Mouse (Mus musculus) embryonic facial prominence, embryonic 11.5 days (tissue): ENCODE measurements around the gene Nedd9. TPM values are rescaled to one million over a fixed set of nuclear protein-coding genes. Genes with fewer than 3 reads are reported as not detected.

Experiments
- ATAC-seq: fragments of 200-750 bp; cut with Nextera tagmentation; replicated peaks from 2 replicates; pipeline ENCODE4 v1.8.0; 2017; ENCODE audit warnings: low read depth; ENCODE audit not compliant: insufficient number of reproducible peaks, low FRiP score, low TSS enrichment
- DNase-seq: peaks from one replicate; pipeline ENCODE4 v3.0.0-alpha.2; 2015; ENCODE audit warnings: low spot score
- H3K27ac ChIP-seq: fragments of 300-500 bp; sonication (generic); replicated peaks from 2 replicates; pipeline ENCODE4 v1.5.1; 2014; ENCODE audit warnings: mild to moderate bottlenecking, low read depth, low read length, control low read depth
- H3K27me3 ChIP-seq: fragments of 300-500 bp; sonication (generic); 2 replicates; pipeline ENCODE4 v1.6.1; 2014; ENCODE audit warnings: mild to moderate bottlenecking, low read length, moderate library complexity, mixed read lengths; ENCODE audit not compliant: control insufficient read depth, insufficient read depth
- H3K36me3 ChIP-seq: fragments of 300-500 bp; sonication (generic); replicated peaks from 2 replicates; pipeline ENCODE4 v1.6.1; 2014; ENCODE audit warnings: low read depth, mild to moderate bottlenecking, low read length, moderate library complexity, mixed read lengths; ENCODE audit not compliant: control insufficient read depth, insufficient read depth
- H3K4me1 ChIP-seq: fragments of 300-500 bp; sonication (generic); 2 replicates; pipeline ENCODE4 v1.6.1; 2014; ENCODE audit warnings: low read length, mixed read lengths; ENCODE audit not compliant: control insufficient read depth, insufficient read depth
- H3K4me2 ChIP-seq: fragments of 300-500 bp; sonication (generic); 2 replicates; pipeline ENCODE4 v1.6.1; 2014; ENCODE audit warnings: low read depth, mild to moderate bottlenecking, control low read depth, low read length, moderate library complexity
- H3K4me3 ChIP-seq: fragments of 300-500 bp; sonication (generic); 2 replicates; pipeline ENCODE4 v1.5.1; 2014; ENCODE audit warnings: low read depth, low read length, control low read depth
- H3K9ac ChIP-seq: fragments of 300-500 bp; sonication (generic); replicated peaks from 2 replicates; pipeline ENCODE4 v1.6.1; 2014; ENCODE audit warnings: mild to moderate bottlenecking, control low read depth, low read length
- H3K9me3 ChIP-seq: fragments of 300-500 bp; sonication (generic); replicated peaks from 2 replicates; pipeline ENCODE4 v1.6.1; 2016; ENCODE audit warnings: mild to moderate bottlenecking, low read length, inconsistent platforms, mixed read lengths; ENCODE audit not compliant: control insufficient read depth
- WGBS: fragments of 180-500 bp; shearing (Covaris S2); extraction: QIAGEN DNeasy Blood & Tissue Kit; methylation state at CpG from one replicate; pipeline ENCODE4 v1.1.7; 2014; 5-methylcytosine and 5-hydroxymethylcytosine counted together
- polyA plus RNA-seq: library from polyadenylated mRNA; unstranded; fragments of >200 nt; fragmentation: Nextera tagmentation; extraction: Ambion mirVana; gene quantifications from 2 replicates; pipeline ENCODE4 v1.2.1, GENCODE M21; 2014

Gene Nedd9
- polyA plus RNA-seq, 1 experiment from 2014 or later, result 20.1 TPM

DNA sequence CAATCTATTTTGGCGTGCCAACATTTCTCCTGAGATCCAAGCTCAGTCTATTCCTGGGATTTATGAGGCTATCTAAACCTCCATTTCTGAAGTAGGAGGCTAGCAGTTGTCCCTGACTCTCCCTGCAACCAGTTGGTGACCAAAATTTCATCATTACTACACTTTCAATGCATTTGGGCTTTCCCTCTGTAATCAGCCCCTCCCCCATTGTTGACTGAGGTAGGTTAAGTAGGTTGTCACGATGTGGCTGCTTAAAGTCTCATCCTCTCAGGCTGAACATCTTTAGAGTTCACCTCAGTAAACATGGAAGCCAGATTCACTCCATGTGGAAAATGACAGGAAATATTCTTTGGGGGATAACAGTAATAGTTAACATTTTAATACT, 15.7 kb upstream of the Nedd9 start:
- 77% methylated on average over 2 of the region's 2 CpGs for WGBS

DNA sequence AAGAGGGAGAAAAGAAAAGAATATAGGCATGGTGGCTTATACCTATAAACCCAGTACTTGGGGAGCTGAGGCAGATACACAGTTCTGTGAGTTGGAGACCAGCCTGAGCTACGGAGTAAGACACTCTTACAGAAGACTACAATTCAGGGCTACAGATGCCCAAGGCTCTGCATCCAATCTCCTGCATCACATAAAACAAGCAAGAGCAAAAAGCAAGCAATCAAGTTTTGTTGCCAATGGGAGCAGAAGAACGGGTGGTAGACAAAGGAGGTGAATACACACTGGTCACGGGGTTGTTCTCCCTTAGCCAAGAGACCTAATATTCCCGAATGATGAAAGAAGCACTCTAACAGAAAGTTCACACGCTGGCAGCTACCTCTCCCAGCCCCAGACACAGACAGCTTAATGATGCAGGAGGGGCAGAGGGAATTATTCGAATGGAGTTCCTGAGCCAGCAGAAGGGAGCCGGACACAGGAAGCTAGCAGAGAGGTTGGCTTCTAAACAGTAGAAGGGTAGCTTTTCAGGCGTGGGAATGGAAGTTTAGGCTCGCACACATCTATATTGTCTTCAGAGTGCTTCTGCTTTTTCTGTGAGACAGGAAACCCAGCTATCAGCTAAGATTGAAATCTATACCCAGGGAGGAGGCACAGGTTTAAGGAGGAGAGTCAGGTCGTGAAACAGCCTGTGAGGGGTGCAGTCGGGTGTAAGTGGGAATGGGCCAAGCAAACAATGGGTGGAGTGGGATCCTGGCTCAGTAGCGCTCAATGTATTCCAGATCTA, 15.2 kb upstream of the Nedd9 start:
- Histone ChIP-seq H3K4me1 (no peaks in the 10 kb centered on the region), H3K36me3 (no peaks in the 10 kb centered on the region), H3K4me2 (no peak overlapping the region), H3K9ac (no peak overlapping the region), H3K4me3 (no peak overlapping the region), H3K9me3 (no peaks in the 10 kb centered on the region), H3K27me3 (no peaks in the 10 kb centered on the region), H3K27ac (no peak overlapping the region)
- ATAC-seq, result no peak
- WGBS, result 74% methylated on average over 12 of the region's 12 CpGs
- no peak for DNase-seq

More for the DNA sequence above, 15.7 kb upstream of the Nedd9 start:
- Histone ChIP-seq H3K9me3 (no peaks in the 10 kb centered on the region), H3K4me1 (no peaks in the 10 kb centered on the region), H3K4me3 (no peak overlapping the region), H3K27ac (no peak overlapping the region), H3K4me2 (no peak overlapping the region), H3K27me3 (no peaks in the 10 kb centered on the region), H3K9ac (no peak overlapping the region), H3K36me3 (no peaks in the 10 kb centered on the region)
- ATAC-seq (no peak), DNase-seq (no peak)

- no peak overlapping the region for H3K4me2 ChIP-seq
- H3K9me3 ChIP-seq, result no peaks in the 10 kb centered on the region
- no peaks in the 10 kb centered on the region for H3K4me1 ChIP-seq
- no peak overlapping the region for H3K27ac ChIP-seq
- no peaks in the 10 kb centered on the region for H3K27me3 ChIP-seq
- DNase-seq, result no peak
- no peak overlapping the region for H3K9ac ChIP-seq
- H3K4me3 ChIP-seq, result no peak overlapping the region
- no peak for ATAC-seq
- 91% methylated on average over 3 of the region's 3 CpGs for WGBS
- no peaks in the 10 kb centered on the region for H3K36me3 ChIP-seq
Observed at GRCm38 (mm10) chr13:41500793-41501192, 13.6 kb upstream of the Nedd9 start.

GRCm38 (mm10) chr13:41498611-41499121, 11.5 kb upstream of the Nedd9 start:
- 81% methylated on average over 2 of the region's 2 CpGs for WGBS
- no peak for DNase-seq
- Histone ChIP-seq H3K4me1 (no peaks in the 10 kb centered on the region), H3K27ac (no peak overlapping the region), H3K36me3 (no peaks in the 10 kb centered on the region), H3K9me3 (no peaks in the 10 kb centered on the region), H3K4me2 (no peak overlapping the region), H3K4me3 (no peak overlapping the region), H3K27me3 (no peaks in the 10 kb centered on the region), H3K9ac (no peak overlapping the region)
- ATAC-seq, result no peak

GRCm38 (mm10) chr13:41494681-41495080, 7.5 kb upstream of the Nedd9 start:
- Histone ChIP-seq H3K27me3 (no peaks in the 10 kb centered on the region), H3K4me3 (no peak overlapping the region), H3K36me3 (no peaks in the 10 kb centered on the region), H3K4me2 (no peak overlapping the region), H3K27ac (no peak overlapping the region), H3K9ac (no peak overlapping the region), H3K4me1 (no peaks in the 10 kb centered on the region), H3K9me3 (no peaks in the 10 kb centered on the region)
- DNase-seq (no peak), ATAC-seq (no peak)
- WGBS, result 84% methylated on average over 2 of the region's 2 CpGs

- Histone ChIP-seq H3K36me3 (no peaks in the 10 kb centered on the region), H3K4me1 (no peaks in the 10 kb centered on the region), H3K4me3 (no peak overlapping the region), H3K4me2 (no peak overlapping the region), H3K9me3 (no peaks in the 10 kb centered on the region), H3K27ac (no peak overlapping the region), H3K9ac (no peak overlapping the region), H3K27me3 (no peaks in the 10 kb centered on the region)
- 74% methylated on average over 8 of the region's 8 CpGs for WGBS
- no peak for DNase-seq
- no peak for ATAC-seq
Observed at GRCm38 (mm10) chr13:41491981-41492702, 5.0 kb upstream of the Nedd9 start.

DNA sequence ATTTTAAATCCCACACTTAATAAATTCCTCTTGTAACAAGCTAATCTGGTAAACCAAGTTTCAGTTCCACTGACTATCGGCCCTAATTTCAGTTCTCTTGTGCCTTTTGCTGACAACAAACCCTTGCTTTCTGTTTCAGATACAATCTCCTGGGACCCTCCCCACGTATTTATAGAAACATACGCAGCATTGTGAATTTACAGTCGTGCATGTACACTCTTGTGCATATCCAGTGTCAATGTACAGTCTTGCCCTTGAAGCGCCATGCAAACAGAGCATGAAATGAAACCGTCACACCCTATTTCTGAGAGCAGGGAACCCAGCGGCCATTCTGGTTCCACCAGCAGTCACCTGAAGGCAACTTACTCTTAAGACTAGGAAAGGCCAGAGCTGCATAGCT, 4.4 kb upstream of the Nedd9 start:
- no peaks in the 10 kb centered on the region for H3K4me1 ChIP-seq
- H3K27ac ChIP-seq, result no peak overlapping the region
- no peak overlapping the region for H3K4me2 ChIP-seq
- H3K4me3 ChIP-seq, result no peak overlapping the region
- WGBS, result 76% methylated on average over 7 of the region's 7 CpGs
- ATAC-seq (no peak), DNase-seq (no peak)
- H3K36me3 ChIP-seq, result no peaks in the 10 kb centered on the region
- no peak overlapping the region for H3K9ac ChIP-seq
- no peaks in the 10 kb centered on the region for H3K9me3 ChIP-seq
- H3K27me3 ChIP-seq, result no peaks in the 10 kb centered on the region

DNA sequence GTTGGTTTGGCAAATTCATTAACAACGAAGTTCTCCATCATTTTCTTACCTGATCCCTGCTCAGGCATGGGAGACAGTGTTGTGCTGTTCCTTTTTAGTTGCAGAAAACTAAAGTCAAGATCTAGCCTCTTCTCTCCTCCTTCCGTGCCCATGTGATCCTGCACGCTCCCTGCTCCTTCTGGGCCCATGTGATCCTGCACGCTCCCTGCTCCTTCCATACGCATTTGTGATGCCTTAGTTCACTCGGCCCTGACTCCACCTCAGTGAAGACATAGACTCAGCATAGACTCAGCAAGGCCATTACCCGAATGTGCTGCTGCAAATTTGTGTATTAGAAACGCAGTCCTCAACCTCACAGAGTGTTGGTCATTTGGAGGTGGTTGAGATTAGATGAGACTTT, 3.1 kb upstream of the Nedd9 start:
- Histone ChIP-seq H3K9me3 (no peaks in the 10 kb centered on the region), H3K4me1 (no peaks in the 10 kb centered on the region), H3K4me2 (no peak overlapping the region), H3K9ac (no peak overlapping the region), H3K4me3 (no peak overlapping the region), H3K27me3 (no peaks in the 10 kb centered on the region), H3K27ac (no peak overlapping the region), H3K36me3 (no peaks in the 10 kb centered on the region)
- ATAC-seq (no peak), DNase-seq (no peak)
- 87% methylated on average over 8 of the region's 8 CpGs for WGBS
